Mouse (Mus musculus): Measurements from ENCODE around the gene Entpd3. TPM values are rescaled to one million over a fixed set of nuclear protein-coding genes. Genes with fewer than 3 reads are reported as not detected.

The Entpd3 gene
- polyA plus RNA-seq, 1 experiment from 2014 or later, result 0.30 TPM

- peak overlapping the region; percentile 88 for H3K9ac ChIP-seq
- ATAC-seq, result peak; percentile 78
- peak overlapping the region; percentile 74; the same call in 1 of the 2 replicates for H3K27ac ChIP-seq
- peak overlapping the region; percentile 90 for H3K4me3 ChIP-seq
- H3K4me2 ChIP-seq, result peak overlapping the region; percentile 91
- H3K36me3 ChIP-seq (ENCODE audit: poor library complexity, severe bottlenecking), result peaks cover 41% of the 10 kb centered on the region
- no peaks in the 10 kb centered on the region for H3K27me3 ChIP-seq
- H3K9me3 ChIP-seq (replicated peaks), result no peaks in the 10 kb centered on the region
- peaks cover 29% of the 10 kb centered on the region for H3K4me1 ChIP-seq
- 1% methylated on average over 53 of the region's 53 CpGs for WGBS
These were observed 32.2 kb downstream of the Entpd3 start for GRCm38 (mm10) chr9:120571593-120572385.

- Histone ChIP-seq H3K27ac (0 out of 2 replicates have a peak overlapping the region, but pooled peaks have one; percentile 57), H3K36me3 (ENCODE audit: poor library complexity, severe bottlenecking) (peaks cover 41% of the 10 kb centered on the region)
- WGBS, result 54% methylated on average over 6 of the region's 6 CpGs
These were observed 36.4 kb downstream of the Entpd3 start for GRCm38 (mm10) chr9:120575748-120576661.

GRCm38 (mm10) chr9:120576662-120577013 lies 37.0 kb downstream of the Entpd3 start:
- Histone ChIP-seq H3K4me1 (peaks cover 28% of the 10 kb centered on the region), H3K9ac (no peak overlapping the region), H3K4me2 (peak overlapping the region; percentile 92), H3K27ac (peak overlapping the region; percentile 57), H3K36me3 (ENCODE audit: poor library complexity, severe bottlenecking) (peaks cover 41% of the 10 kb centered on the region), H3K27me3 (no peaks in the 10 kb centered on the region), H3K4me3 (peak overlapping the region; percentile 74), H3K9me3 (replicated peaks) (no peaks in the 10 kb centered on the region)
- peak; percentile 22; the same call in 1 of the 2 replicates for ATAC-seq
- 2% methylated on average over 4 of the region's 4 CpGs for WGBS

More at GRCm38 (mm10) chr9:120575748-120576661, 36.4 kb downstream of the Entpd3 start:
- Histone ChIP-seq H3K4me3 (no peak overlapping the region), H3K4me2 (peak overlapping the region; percentile 92; the same call in 1 of the 2 replicates), H3K9me3 (replicated peaks) (no peaks in the 10 kb centered on the region), H3K9ac (no peak overlapping the region), H3K27me3 (no peaks in the 10 kb centered on the region), H3K4me1 (peaks cover 28% of the 10 kb centered on the region)
- no peak for ATAC-seq

GRCm38 (mm10) chr9:120577133-120577651 lies 37.6 kb downstream of the Entpd3 start:
- ATAC-seq, result peak; percentile 92
- Histone ChIP-seq H3K36me3 (ENCODE audit: poor library complexity, severe bottlenecking) (peaks cover 41% of the 10 kb centered on the region), H3K27ac (peak overlapping the region; percentile 61), H3K27me3 (no peaks in the 10 kb centered on the region), H3K9ac (peak overlapping the region; percentile 86), H3K4me1 (peaks cover 26% of the 10 kb centered on the region), H3K4me3 (peak overlapping the region; percentile 74), H3K4me2 (peak overlapping the region; percentile 92), H3K9me3 (replicated peaks) (no peaks in the 10 kb centered on the region)
- WGBS, result under 1% methylated on average over 43 of the region's 43 CpGs

DNA sequence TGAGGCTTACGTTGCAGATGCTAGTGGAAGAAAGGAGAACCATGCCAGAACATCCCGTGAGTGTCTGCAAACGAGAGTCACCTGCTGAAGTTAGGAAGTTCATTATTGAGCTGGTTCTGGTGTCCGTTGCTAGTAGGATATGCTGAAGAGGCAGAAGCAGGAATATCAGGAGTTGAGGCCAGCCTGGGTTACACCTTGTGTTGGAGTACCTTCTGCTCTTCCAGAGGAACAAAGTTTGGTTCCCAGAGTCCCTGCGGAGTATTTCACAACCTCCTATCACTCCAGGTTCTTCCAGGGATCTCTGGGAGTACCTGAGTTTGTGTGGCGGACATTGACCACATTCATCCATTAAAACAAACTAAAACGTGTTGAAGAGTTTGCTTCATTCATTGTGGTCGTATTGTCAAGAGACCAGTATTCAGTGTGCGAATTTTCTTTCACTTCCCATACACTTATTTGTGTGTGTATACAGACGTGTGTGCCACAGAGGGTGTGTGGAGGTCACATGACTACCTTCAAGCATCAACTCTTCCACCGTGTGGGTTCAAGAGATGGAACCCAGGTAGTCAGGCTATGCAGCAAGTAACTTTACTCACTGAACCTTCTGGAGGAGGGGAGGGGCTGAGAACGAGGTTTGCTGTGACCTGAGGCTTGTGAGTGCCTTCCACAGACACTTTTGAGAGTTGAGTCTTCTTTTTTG lies 38.2 kb downstream of the Entpd3 start:
- H3K9me3 ChIP-seq (replicated peaks), result no peaks in the 10 kb centered on the region
- no peak overlapping the region for H3K27ac ChIP-seq

GRCm38 (mm10) chr9:120578701-120579100 lies 39.1 kb downstream of the Entpd3 start:
- Histone ChIP-seq H3K9me3 (replicated peaks) (no peaks in the 10 kb centered on the region), H3K27me3 (no peaks in the 10 kb centered on the region), H3K9ac (no peak overlapping the region), H3K4me1 (peaks cover 28% of the 10 kb centered on the region), H3K27ac (no peak overlapping the region), H3K4me3 (no peak overlapping the region), H3K36me3 (ENCODE audit: poor library complexity, severe bottlenecking) (peaks cover 27% of the 10 kb centered on the region), H3K4me2 (no peak overlapping the region)
- no peak for ATAC-seq
- WGBS, result 77% methylated on average over 6 of the region's 6 CpGs

More for the DNA sequence above, 38.2 kb downstream of the Entpd3 start:
- no peak for ATAC-seq
- H3K4me2 ChIP-seq, result peak overlapping the region; percentile 92
- peak overlapping the region; percentile 86 for H3K9ac ChIP-seq
- peaks cover 26% of the 10 kb centered on the region for H3K4me1 ChIP-seq
- peaks cover 36% of the 10 kb centered on the region for H3K36me3 ChIP-seq (ENCODE audit: poor library complexity, severe bottlenecking)
- no peaks in the 10 kb centered on the region for H3K27me3 ChIP-seq
- H3K4me3 ChIP-seq, result peak overlapping the region; percentile 74
- WGBS, result 55% methylated on average over 12 of the region's 12 CpGs

DNA sequence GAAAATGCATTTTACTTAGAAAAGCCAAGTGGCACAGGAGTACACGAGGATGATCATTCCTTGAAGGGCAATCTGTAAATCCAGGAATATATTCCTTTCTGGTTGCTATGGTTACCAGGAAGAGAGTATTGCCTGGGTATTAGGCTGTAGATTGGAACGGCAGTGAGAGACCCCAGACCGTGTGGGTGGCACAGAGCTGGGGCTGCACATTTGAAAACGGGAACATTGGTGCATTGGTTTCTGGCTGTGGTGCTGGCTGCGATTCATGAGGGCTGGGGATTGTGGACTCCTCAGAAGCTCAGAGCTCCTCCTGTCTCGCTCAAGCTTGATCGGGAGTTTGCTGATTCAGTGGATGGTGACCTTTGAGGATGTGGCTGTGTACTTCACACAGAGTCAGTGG lies 40.2 kb downstream of the Entpd3 start:
- H3K9me3 ChIP-seq (replicated peaks), result no peaks in the 10 kb centered on the region
- H3K4me2 ChIP-seq, result no peak overlapping the region
- no peak overlapping the region for H3K9ac ChIP-seq
- no peak overlapping the region for H3K4me3 ChIP-seq
- whole genome bisulfite sequencing, result 73% methylated on average over 7 of the region's 7 CpGs
- no peaks in the 10 kb centered on the region for H3K27me3 ChIP-seq
- no peak for ATAC-seq
- H3K27ac ChIP-seq, result no peak overlapping the region
- H3K4me1 ChIP-seq, result peaks cover 28% of the 10 kb centered on the region
- peaks cover 16% of the 10 kb centered on the region for H3K36me3 ChIP-seq (ENCODE audit: poor library complexity, severe bottlenecking)

- no peaks in the 10 kb centered on the region for H3K36me3 ChIP-seq (ENCODE audit: poor library complexity, severe bottlenecking)
- 27% methylated on average over 20 of the region's 21 CpGs for WGBS
- no peak overlapping the region for H3K27ac ChIP-seq
- no peaks in the 10 kb centered on the region for H3K9me3 ChIP-seq (replicated peaks)
- peak overlapping the region; percentile 59 for H3K4me2 ChIP-seq
- H3K9ac ChIP-seq, result peak overlapping the region; percentile 47; the same call in 1 of the 2 replicates
- H3K4me1 ChIP-seq, result peaks cover 21% of the 10 kb centered on the region
- ATAC-seq, result peak; percentile 20
- no peaks in the 10 kb centered on the region for H3K27me3 ChIP-seq
- H3K4me3 ChIP-seq, result peak overlapping the region; percentile 22
These were observed 42.5 kb downstream of the Entpd3 start for GRCm38 (mm10) chr9:120581941-120582618.

DNA sequence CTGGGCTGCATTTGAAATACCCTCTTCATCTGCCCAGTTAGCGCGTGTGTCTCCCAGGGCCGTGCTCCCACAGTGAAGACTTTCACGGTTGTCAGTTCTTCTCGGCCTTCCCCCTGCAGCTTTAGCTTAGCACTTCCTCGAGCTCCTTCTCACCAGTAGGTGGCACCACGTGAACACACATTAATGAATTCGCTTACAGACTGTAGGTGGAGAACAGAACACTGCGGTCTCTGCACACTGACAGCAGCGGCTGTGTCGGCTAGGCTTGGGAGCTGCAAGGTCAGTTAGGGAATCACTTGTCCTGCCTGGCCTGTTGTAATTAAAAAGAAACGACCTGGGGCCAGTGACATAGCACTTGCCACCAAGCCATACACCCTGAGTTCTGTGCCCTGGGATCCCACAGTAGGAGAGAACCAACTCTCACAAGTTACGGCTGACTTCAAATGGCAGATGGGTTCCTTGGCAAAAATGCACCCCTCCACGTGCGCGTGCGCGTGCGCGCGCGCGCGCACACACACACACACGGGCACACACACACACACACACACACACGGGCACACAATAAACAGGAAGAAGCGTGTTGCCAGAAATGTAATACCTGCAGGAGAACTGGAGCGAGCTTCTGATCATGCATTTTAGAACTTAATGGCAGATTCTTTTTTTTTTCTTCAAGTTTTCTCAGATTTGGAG lies 43.1 kb downstream of the Entpd3 start:
- H3K4me1 ChIP-seq, result peaks cover 17% of the 10 kb centered on the region
- WGBS, result 12% methylated on average over 28 of the region's 28 CpGs
- peak overlapping the region; percentile 59 for H3K4me2 ChIP-seq
- no peaks in the 10 kb centered on the region for H3K9me3 ChIP-seq (replicated peaks)
- H3K36me3 ChIP-seq (ENCODE audit: poor library complexity, severe bottlenecking), result no peaks in the 10 kb centered on the region
- peak overlapping the region; percentile 47; the same call in 1 of the 2 replicates for H3K9ac ChIP-seq
- peak overlapping the region; percentile 19 for H3K27ac ChIP-seq
- H3K4me3 ChIP-seq, result peak overlapping the region; percentile 22
- H3K27me3 ChIP-seq, result no peaks in the 10 kb centered on the region
- ATAC-seq, result peak; percentile 87

GRCm38 (mm10) chr9:120583314-120583713 lies 43.7 kb downstream of the Entpd3 start:
- Histone ChIP-seq H3K4me3 (no peak overlapping the region), H3K4me1 (peaks cover 14% of the 10 kb centered on the region), H3K4me2 (peak overlapping the region; percentile 59), H3K9me3 (replicated peaks) (no peaks in the 10 kb centered on the region), H3K27me3 (no peaks in the 10 kb centered on the region), H3K27ac (no peak overlapping the region), H3K9ac (no peak overlapping the region), H3K36me3 (ENCODE audit: poor library complexity, severe bottlenecking) (no peaks in the 10 kb centered on the region)
- 70% methylated on average over 3 of the region's 3 CpGs for WGBS
- no peak for ATAC-seq
